Mouse (Mus musculus) T-cell, adult 2 months (primary cell): ENCODE data around the gene Pgm2l1.
A peak's percentile ranks its signal among the peaks of the same experiment; 100 is the strongest.

ENCODE experiments used
- DNase-seq: peaks from one replicate; pipeline ENCODE4 v3.0.0; 2022; ENCODE audit warnings: low spot score

Gene Pgm2l1

GRCm38 (mm10) chr7:100227158-100227875, at the start of gene Pgm2l1:
Gene Pgm2l1 (plus strand): TSS chr7:100227394.
- peak; percentile 97 for DNase-seq

- peak; percentile 25 for DNase-seq
These were observed 48.9 kb upstream of the Pgm2l1 start for GRCm38 (mm10) chr7:100178016-100178890.

- no peak for DNase-seq
These were observed 48.3 kb upstream of the Pgm2l1 start for GRCm38 (mm10) chr7:100178891-100179233.

GRCm38 (mm10) chr7:100179394-100179793, 47.8 kb upstream of the Pgm2l1 start:
- no peak for DNase-seq

GRCm38 (mm10) chr7:100179836-100180407, 47.3 kb upstream of the Pgm2l1 start:
- DNase-seq, result no peak

- DNase-seq, result no peak
These were observed 46.0 kb upstream of the Pgm2l1 start for GRCm38 (mm10) chr7:100181176-100181575.

- DNase-seq, result no peak
These were observed 45.6 kb upstream of the Pgm2l1 start for GRCm38 (mm10) chr7:100181614-100182013.

- no peak for DNase-seq
These were observed 44.8 kb upstream of the Pgm2l1 start for GRCm38 (mm10) chr7:100182388-100182787.

GRCm38 (mm10) chr7:100187601-100188000, 39.6 kb upstream of the Pgm2l1 start:
- peak; percentile 19 for DNase-seq

GRCm38 (mm10) chr7:100190167-100190566, 37.0 kb upstream of the Pgm2l1 start:
- DNase-seq, result no peak

GRCm38 (mm10) chr7:100190778-100191177, 36.4 kb upstream of the Pgm2l1 start:
- peak; percentile 53 for DNase-seq

- no peak for DNase-seq
These were observed 26.0 kb upstream of the Pgm2l1 start for GRCm38 (mm10) chr7:100201191-100201590.

- no peak for DNase-seq
These were observed 23.6 kb upstream of the Pgm2l1 start for GRCm38 (mm10) chr7:100203616-100204015.

GRCm38 (mm10) chr7:100204871-100205270, 22.3 kb upstream of the Pgm2l1 start:
- no peak for DNase-seq

GRCm38 (mm10) chr7:100206144-100206543, 21.1 kb upstream of the Pgm2l1 start:
- no peak for DNase-seq

- DNase-seq, result no peak
These were observed 19.3 kb upstream of the Pgm2l1 start for GRCm38 (mm10) chr7:100207886-100208285.

GRCm38 (mm10) chr7:100214310-100214709, 12.9 kb upstream of the Pgm2l1 start:
- DNase-seq, result no peak

GRCm38 (mm10) chr7:100215116-100215732, 12.0 kb upstream of the Pgm2l1 start:
- DNase-seq, result no peak

- no peak for DNase-seq
These were observed 11.2 kb upstream of the Pgm2l1 start for GRCm38 (mm10) chr7:100215976-100216375.

- no peak for DNase-seq
These were observed 10.3 kb upstream of the Pgm2l1 start for GRCm38 (mm10) chr7:100216601-100217565.

- peak; percentile 28 for DNase-seq
These were observed 817 bp downstream of the Pgm2l1 start for GRCm38 (mm10) chr7:100227896-100228525.
